Mouse (Mus musculus): ENCODE results near the gene Gbx2. TPM values are rescaled to one million over a fixed set of nuclear protein-coding genes. Genes with fewer than 3 reads are reported as not detected.

Gbx2 gene
- polyA plus RNA-seq, 1 experiment from 2014 or later, result 0.52 TPM

DNA sequence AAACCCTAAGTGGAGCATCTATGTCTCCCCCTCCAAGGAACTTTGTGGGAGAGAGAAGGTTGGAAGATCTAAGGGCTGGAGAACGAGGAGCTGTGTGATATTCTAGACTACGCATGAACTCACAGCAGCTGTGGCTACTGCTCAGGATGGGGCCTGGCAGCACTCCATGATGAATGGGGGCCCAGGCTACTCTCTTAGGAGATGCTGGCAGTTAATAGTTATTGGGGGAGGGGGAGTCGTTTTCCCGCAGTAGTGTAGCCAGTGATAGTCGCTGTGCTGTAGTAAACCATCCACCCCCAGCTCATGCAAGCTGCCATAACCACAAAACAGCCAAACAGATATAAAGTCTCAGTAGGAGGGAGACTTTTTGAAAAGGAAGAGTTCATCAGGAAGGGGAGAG lies 18.6 kb downstream of the Gbx2 start:
- WGBS (ENCODE audit: insufficient replicate concordance), result 46% methylated on average over 5 of the region's 5 CpGs

GRCm38 (mm10) chr1:89909796-89910195 lies 21.2 kb downstream of the Gbx2 start:
- Histone ChIP-seq H3K27me3 (ENCODE audit: insufficient read depth, low read length) (no peaks in the 10 kb centered on the region), H3K4me2 (ENCODE audit: low read depth, low read length) (no peak overlapping the region), H3K4me1 (ENCODE audit: insufficient read depth) (no peaks in the 10 kb centered on the region), H3K4me3 (ENCODE audit: low read depth, low read length) (no peak overlapping the region), H3K27ac (ENCODE audit: low read depth) (no peak overlapping the region), H3K9ac (replicated peaks) (no peak overlapping the region), H3K9me3 (ENCODE audit: low read length) (0 out of 2 replicates have a peak, but pooled peaks cover 2% of the 10 kb centered on the region), H3K36me3 (replicated peaks; ENCODE audit: insufficient read depth, low read length) (no peaks in the 10 kb centered on the region)
- no peak for DNase-seq
- TF ChIP-seq EP300 (IDR thresholded peaks at IDR 0.05; ENCODE audit: low read depth) (no peak), CTCF (IDR thresholded peaks at IDR 0.05; ENCODE audit: low read depth) (no peak)
- 71% methylated on average over 8 of the region's 8 CpGs for WGBS (ENCODE audit: insufficient replicate concordance)
- no peak for ATAC-seq

More for the DNA sequence above, 18.6 kb downstream of the Gbx2 start:
- no peak overlapping the region for H3K9ac ChIP-seq (replicated peaks)
- H3K9me3 ChIP-seq (ENCODE audit: low read length), result no peaks in the 10 kb centered on the region
- DNase-seq (no peak), ATAC-seq (no peak)
- no peaks in the 10 kb centered on the region for H3K36me3 ChIP-seq (replicated peaks; ENCODE audit: insufficient read depth, low read length)
- no peak overlapping the region for H3K27ac ChIP-seq (ENCODE audit: low read depth)
- TF ChIP-seq CTCF (IDR thresholded peaks at IDR 0.05; ENCODE audit: low read depth) (no peak), EP300 (IDR thresholded peaks at IDR 0.05; ENCODE audit: low read depth) (no peak)
- no peaks in the 10 kb centered on the region for H3K4me1 ChIP-seq (ENCODE audit: insufficient read depth)
- H3K4me3 ChIP-seq (ENCODE audit: low read depth, low read length), result no peak overlapping the region
- no peaks in the 10 kb centered on the region for H3K27me3 ChIP-seq (ENCODE audit: insufficient read depth, low read length)
- H3K4me2 ChIP-seq (ENCODE audit: low read depth, low read length), result no peak overlapping the region

GRCm38 (mm10) chr1:89902641-89903040 lies 28.3 kb downstream of the Gbx2 start:
- no peak for DNase-seq
- Histone ChIP-seq H3K36me3 (replicated peaks; ENCODE audit: insufficient read depth, low read length) (no peaks in the 10 kb centered on the region), H3K4me2 (ENCODE audit: low read depth, low read length) (no peak overlapping the region), H3K27ac (ENCODE audit: low read depth) (no peak overlapping the region), H3K4me3 (ENCODE audit: low read depth, low read length) (no peak overlapping the region), H3K9ac (replicated peaks) (no peak overlapping the region), H3K27me3 (ENCODE audit: insufficient read depth, low read length) (no peaks in the 10 kb centered on the region), H3K4me1 (ENCODE audit: insufficient read depth) (no peaks in the 10 kb centered on the region), H3K9me3 (ENCODE audit: low read length) (0 out of 2 replicates have a peak, but pooled peaks cover 2% of the 10 kb centered on the region)
- no peak for ATAC-seq
- TF ChIP-seq EP300 (IDR thresholded peaks at IDR 0.05; ENCODE audit: low read depth) (no peak), CTCF (IDR thresholded peaks at IDR 0.05; ENCODE audit: low read depth) (no peak)
- WGBS (ENCODE audit: insufficient replicate concordance), result 64% methylated on average over 1 of the region's 1 CpGs

DNA sequence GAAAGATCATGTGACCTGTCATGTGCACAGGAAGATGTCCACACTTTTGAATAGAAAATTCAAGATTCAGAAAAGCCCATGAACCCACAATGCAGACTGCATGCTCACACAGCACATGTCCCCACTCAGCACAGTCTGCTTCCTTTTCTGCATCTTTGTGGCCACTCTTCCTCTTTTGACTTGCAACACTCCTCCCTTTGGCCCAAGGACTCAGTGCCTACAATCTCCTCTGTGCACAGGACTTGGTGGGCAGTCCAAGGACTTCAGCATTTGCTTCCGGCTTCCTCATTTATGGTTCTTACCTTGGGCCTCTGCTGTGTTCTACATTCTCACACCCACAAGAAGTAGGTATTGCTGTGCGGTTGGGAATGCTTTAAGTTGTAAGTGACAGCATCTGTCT lies 28.7 kb downstream of the Gbx2 start:
- Histone ChIP-seq H3K4me2 (ENCODE audit: low read depth, low read length) (no peak overlapping the region), H3K27ac (ENCODE audit: low read depth) (no peak overlapping the region), H3K36me3 (replicated peaks; ENCODE audit: insufficient read depth, low read length) (no peaks in the 10 kb centered on the region), H3K9me3 (ENCODE audit: low read length) (0 out of 2 replicates have a peak, but pooled peaks cover 2% of the 10 kb centered on the region), H3K4me1 (ENCODE audit: insufficient read depth) (no peaks in the 10 kb centered on the region), H3K9ac (replicated peaks) (no peak overlapping the region), H3K27me3 (ENCODE audit: insufficient read depth, low read length) (no peaks in the 10 kb centered on the region), H3K4me3 (ENCODE audit: low read depth, low read length) (no peak overlapping the region)
- peak; percentile 25 for ATAC-seq
- DNase-seq, result no peak
- WGBS (ENCODE audit: insufficient replicate concordance), result 54% methylated on average over 2 of the region's 2 CpGs
- TF ChIP-seq CTCF (IDR thresholded peaks at IDR 0.05; ENCODE audit: low read depth) (no peak), EP300 (IDR thresholded peaks at IDR 0.05; ENCODE audit: low read depth) (no peak)

DNA sequence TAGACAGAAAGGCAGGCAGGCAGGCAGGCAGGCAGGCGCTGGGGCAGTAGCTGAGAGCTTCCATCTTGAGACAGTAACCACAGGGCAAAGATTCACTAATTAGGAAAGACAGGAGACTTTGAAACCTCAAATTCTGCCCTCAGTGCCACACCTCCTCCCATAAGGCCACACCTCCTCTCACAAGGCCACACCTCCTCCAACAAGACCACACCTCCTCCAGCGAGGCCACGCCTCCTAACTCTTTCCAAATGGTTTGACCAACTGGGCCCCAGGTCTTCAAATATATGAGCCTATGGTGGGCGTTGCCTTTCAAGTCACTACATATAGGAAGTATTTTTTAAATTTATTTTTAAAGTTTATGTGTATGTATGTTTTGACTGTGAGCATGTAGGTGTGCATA lies 29.6 kb downstream of the Gbx2 start:
- H3K4me3 ChIP-seq (ENCODE audit: low read depth, low read length), result no peak overlapping the region
- no peaks in the 10 kb centered on the region for H3K4me1 ChIP-seq (ENCODE audit: insufficient read depth)
- H3K27me3 ChIP-seq (ENCODE audit: insufficient read depth, low read length), result no peaks in the 10 kb centered on the region
- 65% methylated on average over 4 of the region's 4 CpGs for WGBS (ENCODE audit: insufficient replicate concordance)
- no peak for TF ChIP-seq CTCF (IDR thresholded peaks at IDR 0.05; ENCODE audit: low read depth)
- ATAC-seq (no peak), DNase-seq (no peak)
- H3K27ac ChIP-seq (ENCODE audit: low read depth), result no peak overlapping the region
- H3K4me2 ChIP-seq (ENCODE audit: low read depth, low read length), result no peak overlapping the region
- H3K9ac ChIP-seq (replicated peaks), result no peak overlapping the region
- H3K9me3 ChIP-seq (ENCODE audit: low read length), result 0 out of 2 replicates have a peak, but pooled peaks cover 1% of the 10 kb centered on the region
- no peaks in the 10 kb centered on the region for H3K36me3 ChIP-seq (replicated peaks; ENCODE audit: insufficient read depth, low read length)

DNA sequence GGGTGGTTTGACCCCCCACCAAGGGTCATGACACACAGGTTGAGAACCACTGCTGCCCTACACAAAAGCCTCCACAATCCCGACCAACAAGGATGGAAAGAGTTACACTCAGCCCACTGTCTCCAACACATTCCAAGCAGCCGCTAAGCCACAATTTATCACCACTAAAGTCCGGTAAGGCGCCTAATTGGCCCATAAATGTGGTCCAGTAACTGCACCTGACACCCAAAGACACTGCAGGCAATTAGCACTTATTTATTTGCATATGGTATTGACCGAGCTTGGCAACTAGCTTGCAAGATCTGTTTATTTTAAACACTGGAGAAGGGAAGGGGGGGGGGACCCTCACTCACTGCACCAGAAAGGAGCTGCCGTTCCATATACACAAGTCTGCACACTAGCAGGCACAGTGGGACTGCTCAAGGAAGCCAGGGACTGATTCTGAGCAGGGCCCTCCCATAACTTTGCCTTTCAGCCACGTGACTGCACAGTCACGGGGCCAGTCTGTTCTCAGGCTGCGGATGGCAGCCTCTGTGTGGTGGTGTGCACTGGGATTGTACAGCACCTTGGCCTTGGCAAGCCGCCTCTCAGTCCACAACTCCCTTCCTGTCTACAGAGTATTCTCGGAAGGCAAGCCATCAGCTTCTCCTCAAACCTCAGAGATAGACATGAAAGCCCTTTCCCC lies 31.1 kb downstream of the Gbx2 start:
- no peak overlapping the region for H3K27ac ChIP-seq (ENCODE audit: low read depth)
- no peaks in the 10 kb centered on the region for H3K27me3 ChIP-seq (ENCODE audit: insufficient read depth, low read length)
- 66% methylated on average over 11 of the region's 11 CpGs for WGBS (ENCODE audit: insufficient replicate concordance)
- H3K4me2 ChIP-seq (ENCODE audit: low read depth, low read length), result no peak overlapping the region
- no peaks in the 10 kb centered on the region for H3K9me3 ChIP-seq (ENCODE audit: low read length)
- DNase-seq (no peak), ATAC-seq (no peak)
- no peaks in the 10 kb centered on the region for H3K36me3 ChIP-seq (replicated peaks; ENCODE audit: insufficient read depth, low read length)
- no peak overlapping the region for H3K9ac ChIP-seq (replicated peaks)
- no peaks in the 10 kb centered on the region for H3K4me1 ChIP-seq (ENCODE audit: insufficient read depth)
- TF ChIP-seq EP300 (IDR thresholded peaks at IDR 0.05; ENCODE audit: low read depth) (no peak), CTCF (IDR thresholded peaks at IDR 0.05; ENCODE audit: low read depth) (no peak)
- no peak overlapping the region for H3K4me3 ChIP-seq (ENCODE audit: low read depth, low read length)
